Mouse (Mus musculus) spleen, adult 2 months (tissue): ENCODE measurements around the gene Ptgs2. TPM values are rescaled to one million over a fixed set of nuclear protein-coding genes. Genes with fewer than 3 reads are reported as not detected.

Experiments
- DNase-seq, 2 experiments: peaks; one replicate each; pipeline versions ENCODE4 v3.0.0 to v3.0.0-alpha.2; 2012 to 2021; ENCODE audit warnings: low spot score in 2 of 2, low read depth in 1 of 2
- H3K27ac ChIP-seq: fragments of 200-500 bp; 2 replicates; pipeline ENCODE4 v1.5.1; 2012; ENCODE audit warnings: low read length, inconsistent platforms; ENCODE audit not compliant: insufficient read depth
- H3K27me3 ChIP-seq: fragments of 200-500 bp; 2 replicates; pipeline ENCODE4 v1.6.1; 2012; ENCODE audit warnings: mild to moderate bottlenecking, moderate library complexity, low read length, inconsistent platforms; ENCODE audit not compliant: control insufficient read depth, insufficient read depth
- H3K36me3 ChIP-seq: fragments of 200-500 bp; 2 replicates; pipeline ENCODE4 v1.6.1; 2012; ENCODE audit warnings: mild to moderate bottlenecking, low read length, inconsistent platforms; ENCODE audit not compliant: control insufficient read depth, insufficient read depth
- H3K4me1 ChIP-seq: fragments of 200-500 bp; 2 replicates; pipeline ENCODE4 v1.6.1; 2011; ENCODE audit warnings: inconsistent platforms; ENCODE audit not compliant: control insufficient read depth, insufficient read depth, insufficient read length
- H3K4me3 ChIP-seq: fragments of 200-500 bp; 2 replicates; pipeline ENCODE4 v1.5.1; 2011; ENCODE audit warnings: mild to moderate bottlenecking, inconsistent platforms; ENCODE audit not compliant: insufficient read depth, insufficient read length; ENCODE audit errors: extremely low read depth
- CTCF ChIP-seq: fragments of 200-500 bp; IDR thresholded peaks from 2 replicates; pipeline ENCODE4 v1.5.1; 2011; ENCODE audit warnings: mild to moderate bottlenecking, inconsistent platforms; ENCODE audit not compliant: insufficient read depth, insufficient read length, insufficient replicate concordance; ENCODE audit errors: extremely low read depth
- POLR2A ChIP-seq: fragments of 200-500 bp; IDR thresholded peaks from 2 replicates; pipeline ENCODE4 v1.6.1; 2011; ENCODE audit warnings: low read depth, low read length, inconsistent platforms
- WGBS: fragments of 180-500 bp; shearing (Covaris S2); methylation state at CpG from one replicate; pipeline ENCODE4 v1.1.7; 2018; 5-methylcytosine and 5-hydroxymethylcytosine counted together
- polyA plus RNA-seq: library from polyadenylated mRNA; depleted of rRNA; stranded (reverse); fragments of >200 nt; gene quantifications from 2 replicates; pipeline ENCODE4 v1.2.3, GENCODE M21; 2012; rRNA removed

Ptgs2 gene
- 0.02 and 0.06 TPM in 2 replicates for polyA plus RNA-seq

- no peaks in the 10 kb centered on the region for H3K36me3 ChIP-seq
- H3K4me1 ChIP-seq: no peaks in the 10 kb centered on the region
- no peak within 1 kb of the TSS for H3K27ac ChIP-seq
- H3K27me3 ChIP-seq: no peaks in the 10 kb centered on the region
- WGBS: 4% methylated on average over 26 of the region's 26 CpGs
- H3K4me3 ChIP-seq: peak within 1 kb of the TSS; percentile 13; the same call in 1 of the 2 replicates
- TF ChIP-seq POLR2A (no peak), CTCF (no peak)
- no peak for DNase-seq
Measured at GRCm38 (mm10) chr1:150099790-150100333, at the start of gene Ptgs2. TSS of gene Ptgs2 (plus strand) at chr1:150100031.

GRCm38 (mm10) chr1:150050256-150050655 lies 49.6 kb upstream of the Ptgs2 start:
- 84% methylated on average over 1 of the region's 1 CpGs for WGBS
- Histone ChIP-seq H3K27me3 (no peaks in the 10 kb centered on the region), H3K27ac (no peak overlapping the region), H3K4me3 (no peak overlapping the region), H3K36me3 (no peaks in the 10 kb centered on the region), H3K4me1 (no peaks in the 10 kb centered on the region)
- no peak for DNase-seq
- no peak for TF ChIP-seq CTCF
- TF ChIP-seq POLR2A: no peak

- 72% methylated on average over 1 of the region's 1 CpGs for WGBS
- H3K4me1 ChIP-seq: no peaks in the 10 kb centered on the region
- DNase-seq: no peak
- no peak overlapping the region for H3K27ac ChIP-seq
- no peak overlapping the region for H3K4me3 ChIP-seq
- TF ChIP-seq POLR2A (no peak), CTCF (no peak)
- no peaks in the 10 kb centered on the region for H3K27me3 ChIP-seq
- H3K36me3 ChIP-seq: no peaks in the 10 kb centered on the region
Measured at GRCm38 (mm10) chr1:150065684-150066083, 34.1 kb upstream of the Ptgs2 start.

- Histone ChIP-seq H3K27ac (no peak overlapping the region), H3K4me3 (no peak overlapping the region), H3K36me3 (no peaks in the 10 kb centered on the region), H3K4me1 (no peaks in the 10 kb centered on the region), H3K27me3 (no peaks in the 10 kb centered on the region)
- DNase-seq: no peak
- TF ChIP-seq POLR2A (no peak), CTCF (no peak)
- WGBS: 86% methylated on average over 3 of the region's 3 CpGs
Measured at GRCm38 (mm10) chr1:150072880-150073279, 27.0 kb upstream of the Ptgs2 start.

- Histone ChIP-seq H3K4me1 (no peaks in the 10 kb centered on the region), H3K4me3 (no peak overlapping the region), H3K36me3 (no peaks in the 10 kb centered on the region), H3K27ac (no peak overlapping the region), H3K27me3 (no peaks in the 10 kb centered on the region)
- TF ChIP-seq CTCF (no peak), POLR2A (no peak)
- DNase-seq: no peak
- WGBS: 92% methylated on average over 1 of the region's 1 CpGs
Measured at GRCm38 (mm10) chr1:150074609-150075008, 25.2 kb upstream of the Ptgs2 start.

GRCm38 (mm10) chr1:150089040-150089692 lies 10.7 kb upstream of the Ptgs2 start:
- TF ChIP-seq POLR2A: no peak
- TF ChIP-seq CTCF: no peak
- WGBS: 86% methylated on average over 6 of the region's 6 CpGs
- Histone ChIP-seq H3K4me1 (no peaks in the 10 kb centered on the region), H3K27ac (no peak overlapping the region), H3K27me3 (no peaks in the 10 kb centered on the region), H3K4me3 (no peak overlapping the region), H3K36me3 (no peaks in the 10 kb centered on the region)
- DNase-seq: no peak

- Histone ChIP-seq H3K27me3 (no peaks in the 10 kb centered on the region), H3K4me1 (no peaks in the 10 kb centered on the region), H3K4me3 (no peak overlapping the region), H3K27ac (no peak overlapping the region), H3K36me3 (no peaks in the 10 kb centered on the region)
- TF ChIP-seq POLR2A: no peak
- no peak for TF ChIP-seq CTCF
- WGBS: 86% methylated on average over 1 of the region's 1 CpGs
- no peak for DNase-seq
Measured at GRCm38 (mm10) chr1:150090229-150090628, 9.6 kb upstream of the Ptgs2 start.
